Mouse (Mus musculus) liver, adult (tissue): ENCODE measurements around the gene Prpf6.

ENCODE experiments used
- GATA4 ChIP-seq: IDR thresholded peaks from 2 replicates; pipeline ENCODE4 v1.6.1; 2014; ENCODE audit warnings: mild to moderate bottlenecking, low read length; ENCODE audit not compliant: insufficient replicate concordance

Prpf6 gene

DNA sequence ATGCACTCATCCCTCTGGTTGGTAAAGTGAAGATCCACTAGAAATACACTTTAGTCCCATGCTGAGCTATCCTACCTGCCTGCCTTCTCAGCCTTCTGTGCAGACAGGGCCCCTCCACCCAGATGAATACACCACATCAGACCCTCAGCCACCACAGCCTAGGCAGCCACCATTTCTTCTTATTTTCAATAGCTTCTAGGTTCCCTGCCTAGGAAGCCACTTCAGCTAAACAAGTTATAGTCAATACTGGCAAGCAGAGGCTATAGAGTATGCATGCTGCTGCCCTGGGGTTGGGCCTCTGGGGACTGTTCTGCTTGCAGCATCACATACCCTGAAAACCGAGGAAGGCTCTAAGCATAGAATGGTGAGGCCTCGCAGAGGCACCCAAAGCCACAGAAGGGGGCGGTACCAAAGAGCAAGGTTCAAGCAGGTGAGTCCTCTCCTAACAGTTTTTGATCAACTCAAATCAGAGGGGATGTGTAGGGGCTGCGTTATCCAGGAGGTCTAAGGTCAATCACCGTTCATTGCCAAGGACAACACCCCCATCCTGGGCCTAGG is at the start of gene Prpf6:
TSS of gene Prpf6 (plus strand) at position 341 of the 558 bp plus-strand sequence.
- no peak for TF ChIP-seq GATA4

DNA sequence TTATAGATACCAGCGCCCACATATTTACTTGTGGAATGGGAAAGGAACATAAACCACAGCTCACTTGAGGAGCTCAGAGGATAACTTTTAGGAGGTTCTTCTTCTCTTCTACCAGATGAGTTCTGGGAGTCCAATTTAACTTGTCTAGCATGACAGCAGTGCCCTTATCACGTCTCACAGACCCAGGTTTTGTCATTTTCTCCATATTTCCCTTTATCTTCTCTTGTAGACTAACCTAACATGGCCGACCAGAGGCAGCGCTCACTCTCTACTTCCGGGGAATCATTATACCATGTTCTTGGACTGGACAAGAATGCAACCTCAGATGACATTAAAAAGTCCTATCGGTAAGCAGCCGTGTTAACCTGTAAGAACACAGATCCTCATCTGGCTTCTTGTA is 45.5 kb upstream of the Prpf6 start:
- TF ChIP-seq GATA4 = no peak

DNA sequence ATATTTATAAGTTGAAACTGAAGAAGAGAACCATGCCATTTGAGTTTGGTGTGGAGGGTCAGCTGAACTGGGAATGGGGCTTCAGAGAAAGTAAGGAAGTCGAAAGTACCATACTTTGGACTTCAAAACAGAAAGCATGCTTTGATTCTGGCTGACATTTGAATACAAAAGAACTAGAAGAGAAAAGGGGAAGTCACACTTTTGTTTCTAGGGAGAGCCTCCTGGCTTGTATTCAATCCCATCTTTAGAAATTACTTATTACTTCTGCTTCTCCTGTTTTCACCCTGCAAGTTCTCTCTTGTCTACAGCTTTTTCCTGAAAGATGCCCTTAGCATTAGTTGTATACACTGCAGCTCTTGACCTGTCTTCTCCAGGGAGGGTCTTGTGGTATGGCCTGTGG is 43.4 kb upstream of the Prpf6 start:
- no peak for TF ChIP-seq GATA4

DNA sequence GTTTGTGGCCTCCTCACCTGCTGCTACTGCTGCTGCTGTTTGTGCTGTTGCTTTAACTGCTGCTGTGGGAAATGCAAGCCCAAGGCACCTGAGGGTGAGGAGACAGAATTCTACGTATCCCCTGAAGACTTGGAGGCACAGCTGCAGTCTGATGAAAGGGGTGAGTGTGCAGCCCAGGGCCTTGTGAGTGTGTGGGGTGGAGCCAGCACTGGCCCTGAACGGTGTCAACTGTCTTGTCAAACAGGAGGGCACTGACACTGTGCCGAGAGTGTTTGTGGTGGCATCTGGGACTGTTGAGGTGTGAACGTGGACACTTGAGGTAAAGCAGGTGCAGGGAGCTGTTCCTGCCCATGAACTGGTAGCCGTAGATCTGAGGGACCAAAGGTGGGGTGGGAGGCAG is 43.0 kb upstream of the Prpf6 start:
- no peak for TF ChIP-seq GATA4

DNA sequence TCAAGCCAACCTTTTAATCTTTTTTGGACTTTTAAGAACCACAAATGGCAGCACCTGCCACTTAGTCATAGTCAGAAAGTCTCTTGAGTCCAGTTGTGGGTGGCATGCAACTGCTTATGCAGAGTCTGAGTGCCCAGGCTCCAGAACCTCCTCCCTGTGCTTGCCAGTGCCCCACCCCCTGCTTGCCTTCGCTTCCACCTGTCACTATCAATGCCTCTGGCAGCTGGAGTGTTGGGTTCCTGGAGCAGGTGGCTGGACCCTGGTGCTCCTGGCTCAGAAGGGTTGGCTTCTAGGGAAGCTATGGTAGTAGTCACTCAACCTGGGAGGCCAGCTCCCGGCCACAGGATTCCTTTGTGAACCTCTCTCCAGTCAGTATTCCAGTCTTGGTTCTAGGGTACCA is 41.4 kb upstream of the Prpf6 start:
- TF ChIP-seq GATA4 = no peak

DNA sequence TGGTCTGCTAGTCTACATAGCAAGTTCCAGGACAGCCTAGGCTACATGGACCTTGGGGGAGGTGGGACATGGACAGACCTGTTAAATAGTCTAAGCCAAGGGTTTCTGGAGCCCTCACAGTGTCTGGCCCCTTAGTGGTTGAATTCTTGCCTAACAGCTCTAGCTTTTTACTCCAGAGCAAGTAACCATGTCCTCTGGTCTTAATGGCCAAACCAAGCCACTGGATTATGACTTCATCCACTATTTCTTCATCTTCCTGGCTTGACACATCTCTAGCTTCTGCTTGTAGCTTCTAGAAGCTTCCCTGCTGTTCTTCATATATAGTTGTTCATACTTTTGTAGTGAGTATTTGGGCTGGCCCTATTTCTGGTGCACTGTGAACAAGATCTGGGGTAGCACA is 37.9 kb upstream of the Prpf6 start:
- no peak for TF ChIP-seq GATA4

DNA sequence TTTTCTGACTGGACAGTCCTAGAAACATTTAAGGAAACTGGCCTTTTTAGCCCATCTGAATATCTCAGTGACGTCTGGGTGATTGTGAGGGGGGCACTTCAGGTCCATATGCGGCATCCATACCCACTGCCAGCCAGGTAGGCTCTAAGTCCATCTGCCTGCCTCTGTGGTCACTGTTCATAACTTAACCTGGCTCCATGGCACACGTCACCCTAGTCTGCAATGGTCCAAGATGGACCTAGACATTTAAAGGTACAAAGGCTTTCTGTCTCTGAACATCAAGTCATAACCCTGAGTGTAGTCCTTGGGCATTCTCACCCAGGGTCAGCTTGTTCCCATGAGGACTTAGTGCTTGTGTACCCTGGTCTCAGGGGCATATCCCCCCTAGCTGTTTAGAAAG is 24.3 kb upstream of the Prpf6 start:
- no peak for TF ChIP-seq GATA4

DNA sequence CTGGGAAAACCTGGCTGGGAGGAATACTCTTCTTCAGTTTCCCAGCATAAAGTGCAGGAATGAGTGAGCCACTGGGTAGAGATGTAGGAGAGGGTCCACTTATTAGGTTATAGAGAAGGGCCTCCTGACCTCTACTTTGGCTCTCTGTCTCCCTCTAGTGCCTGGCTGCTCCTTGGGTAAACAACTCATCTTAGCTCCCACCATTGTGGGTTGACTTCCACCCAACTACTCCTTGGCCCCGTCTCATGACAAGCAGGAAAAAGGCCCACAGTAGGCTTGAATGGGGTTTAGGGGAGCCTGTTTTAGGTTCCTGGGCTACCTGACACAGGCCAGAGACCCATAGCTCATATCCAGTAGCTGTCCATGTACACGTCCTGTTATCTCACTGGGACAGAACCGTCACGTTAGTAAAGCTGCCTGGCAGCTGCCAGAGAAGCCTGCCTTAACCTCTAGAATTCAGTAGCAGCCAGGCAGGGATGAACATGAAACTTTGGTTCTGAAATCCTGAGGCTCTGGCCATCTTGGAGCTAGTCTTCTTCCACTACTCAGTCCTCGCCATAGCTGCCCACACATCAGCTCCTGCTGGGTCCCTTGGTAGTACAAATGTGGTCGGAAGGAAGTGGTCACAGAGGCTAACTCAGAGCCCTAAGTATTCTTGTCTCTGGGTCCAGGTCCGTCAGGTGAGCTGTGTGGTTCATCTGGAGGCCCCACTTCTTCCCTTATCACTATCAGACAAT is 23.2 kb upstream of the Prpf6 start:
- no peak for TF ChIP-seq GATA4

DNA sequence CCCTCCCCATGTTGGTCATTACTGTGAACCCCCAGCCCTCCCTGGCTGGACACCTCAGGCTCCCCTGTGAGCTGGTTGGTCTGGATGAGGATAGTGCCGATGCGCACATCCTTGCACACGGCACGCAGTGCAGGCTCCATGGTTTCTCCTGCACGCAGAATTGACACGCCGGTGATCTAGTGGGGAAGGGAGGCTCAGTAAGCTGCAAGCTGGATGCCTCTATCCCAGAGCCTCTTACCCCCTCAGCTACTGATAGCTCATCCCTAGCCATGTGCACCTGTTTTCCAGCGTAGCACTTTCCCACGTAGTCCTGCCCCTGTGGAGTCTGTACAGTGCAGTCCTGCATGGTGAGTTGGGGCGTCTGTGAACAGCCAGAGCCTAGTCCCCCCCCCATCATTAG is 21.8 kb upstream of the Prpf6 start:
- TF ChIP-seq GATA4 = no peak

DNA sequence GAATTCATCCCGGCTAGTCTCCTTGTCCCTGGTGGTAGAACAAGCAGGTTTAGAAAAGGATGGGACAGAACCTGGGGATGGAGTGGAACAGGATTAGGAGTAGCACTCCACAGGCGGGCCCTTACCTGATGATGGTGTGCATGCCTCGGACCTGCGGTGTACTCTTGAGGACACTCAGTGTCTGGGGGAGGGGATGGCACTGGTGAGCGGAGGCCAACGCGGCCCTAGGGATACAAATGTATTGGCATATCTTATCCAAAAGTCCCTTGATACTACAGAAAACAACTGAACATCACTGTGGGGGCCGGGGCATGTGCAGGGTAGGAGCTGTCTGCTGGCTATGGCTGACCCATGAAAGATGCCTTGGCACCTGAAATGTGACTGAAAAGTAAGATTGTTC is 21.3 kb upstream of the Prpf6 start:
- no peak for TF ChIP-seq GATA4

DNA sequence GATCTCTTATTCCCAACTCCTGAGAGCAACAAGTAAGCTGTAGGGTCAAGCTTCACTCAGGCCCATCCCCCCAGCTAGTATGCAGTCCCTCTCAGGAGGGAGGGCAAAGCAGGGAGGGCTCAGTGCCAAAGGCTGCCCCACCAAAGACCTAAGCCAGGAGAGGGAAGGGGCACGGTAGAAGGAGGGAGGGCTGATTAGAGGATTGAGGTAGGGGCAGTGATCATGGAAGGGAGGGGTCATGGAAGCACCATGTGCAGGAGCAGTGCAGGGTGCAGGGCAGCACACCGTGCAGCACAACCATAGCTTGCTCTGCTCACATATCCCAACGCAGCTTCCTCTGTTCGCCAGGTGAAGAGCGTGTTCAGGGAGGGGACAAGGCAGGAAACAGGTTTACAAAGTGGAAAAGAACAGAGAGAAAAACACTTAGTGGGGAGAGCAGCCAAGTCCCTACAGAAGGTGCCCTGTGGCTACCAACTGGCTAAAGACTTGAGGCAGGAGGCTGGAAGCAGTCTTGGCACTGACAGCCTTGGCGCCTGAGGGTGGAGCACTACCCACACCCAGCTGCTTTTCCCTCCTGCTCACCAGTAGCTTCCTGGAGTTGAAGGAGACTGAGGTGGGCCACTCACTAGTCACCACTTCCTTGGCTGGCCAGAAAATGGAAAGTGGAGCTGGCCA is 20.6 kb upstream of the Prpf6 start:
- TF ChIP-seq GATA4 = no peak

DNA sequence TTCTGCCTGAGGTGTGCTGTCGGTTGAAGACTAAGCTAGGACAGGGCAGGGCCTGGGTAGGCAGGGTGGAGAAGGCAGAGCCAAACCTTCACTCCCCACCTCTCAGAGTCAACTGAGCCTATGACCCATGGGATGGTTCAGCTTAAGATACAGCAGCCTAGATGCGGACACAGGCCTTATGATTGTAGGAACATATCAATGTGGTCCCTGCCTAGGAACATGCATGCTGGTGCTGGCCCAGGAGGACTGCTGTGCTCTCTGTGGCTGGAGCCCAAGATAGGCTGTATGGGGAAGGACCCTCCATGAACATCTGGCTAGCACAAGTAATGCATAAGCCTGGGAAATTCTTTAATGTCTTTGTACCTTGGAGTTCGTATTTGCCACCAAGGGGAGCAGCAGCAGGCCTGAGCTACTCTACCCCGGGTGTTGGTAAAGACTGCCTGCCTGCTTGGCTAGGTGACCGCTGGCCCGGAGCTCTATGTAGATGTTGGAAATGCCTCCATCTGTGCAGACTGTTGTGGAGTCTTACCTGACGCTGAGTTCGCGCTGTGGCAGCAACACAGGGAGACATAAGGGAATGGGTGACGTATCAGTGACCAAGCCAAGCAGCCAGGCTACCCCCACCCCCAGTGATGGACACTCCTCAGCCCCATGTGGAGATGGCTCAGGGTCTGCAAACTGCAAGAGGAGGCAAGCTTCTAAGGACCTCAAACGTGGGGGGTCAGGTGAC is 19.6 kb upstream of the Prpf6 start:
- TF ChIP-seq GATA4 = no peak

DNA sequence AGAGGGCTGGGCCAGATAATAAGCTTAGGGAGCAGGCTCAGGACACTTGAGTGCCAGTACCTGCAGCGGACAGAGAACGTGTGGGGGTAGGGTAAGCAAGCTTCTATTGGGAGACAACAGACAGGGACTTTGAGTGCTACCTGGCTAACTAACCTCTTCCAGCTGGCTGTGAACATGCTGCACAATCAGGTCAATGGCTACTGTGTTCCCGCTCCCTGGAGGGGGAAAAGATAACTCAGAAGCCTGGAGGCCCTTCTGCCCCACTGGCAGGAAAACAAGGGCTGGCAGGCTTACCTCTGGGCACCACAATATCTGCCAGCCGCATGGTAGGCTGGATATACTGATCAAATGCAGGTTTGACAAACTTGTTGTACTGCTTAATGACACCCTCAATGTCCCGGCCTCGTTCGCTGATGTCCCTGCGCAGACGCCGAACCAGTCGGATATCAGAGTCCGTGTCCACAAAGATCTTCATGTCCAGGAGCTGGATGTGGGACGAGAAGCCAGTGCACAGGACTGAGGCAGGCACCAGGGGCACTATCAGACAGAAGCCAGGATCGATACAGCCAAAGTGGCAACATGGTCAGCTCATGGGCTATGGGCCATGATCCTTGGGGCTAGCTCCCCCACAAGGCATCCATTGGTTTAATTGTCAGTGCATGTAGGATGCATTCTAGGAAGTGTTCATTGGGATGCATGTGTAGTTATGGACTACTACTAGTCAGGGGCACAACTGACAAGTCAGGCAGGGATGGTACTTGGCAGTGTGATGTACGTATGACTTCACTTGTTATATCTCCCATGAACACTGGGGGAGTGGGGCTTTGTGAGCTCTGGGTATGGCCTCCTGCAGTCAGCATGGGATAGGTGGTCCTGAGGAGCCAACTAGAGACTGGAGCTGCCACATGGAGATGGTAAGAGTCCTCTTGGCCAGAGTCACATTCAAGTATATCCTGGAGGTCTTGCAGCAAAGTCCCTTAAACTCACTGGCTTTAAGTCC is 18.4 kb upstream of the Prpf6 start:
- no peak for TF ChIP-seq GATA4

DNA sequence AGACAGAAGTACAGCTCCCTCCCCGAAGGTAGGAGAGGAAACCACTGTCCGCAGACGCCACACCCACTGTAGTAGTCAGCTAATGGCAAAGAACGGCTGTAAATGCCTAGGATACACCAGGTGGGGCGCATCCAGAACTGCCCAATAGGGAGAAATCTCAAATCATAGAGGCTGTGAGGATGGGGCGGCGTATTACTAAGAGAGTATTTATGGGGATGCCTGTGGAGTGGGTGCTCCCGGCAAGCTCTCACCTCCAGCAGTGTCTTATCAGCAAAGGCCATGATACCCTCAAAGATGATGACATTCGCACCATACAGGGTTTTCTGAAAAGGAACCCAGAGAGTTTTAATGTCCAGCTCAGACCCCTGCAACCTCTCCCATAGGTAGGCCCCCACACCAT is 17.7 kb upstream of the Prpf6 start:
- no peak for TF ChIP-seq GATA4
